Comparison of ENCODE assay signal across 9 mouse cellular contexts in the genomic region with DNA sequence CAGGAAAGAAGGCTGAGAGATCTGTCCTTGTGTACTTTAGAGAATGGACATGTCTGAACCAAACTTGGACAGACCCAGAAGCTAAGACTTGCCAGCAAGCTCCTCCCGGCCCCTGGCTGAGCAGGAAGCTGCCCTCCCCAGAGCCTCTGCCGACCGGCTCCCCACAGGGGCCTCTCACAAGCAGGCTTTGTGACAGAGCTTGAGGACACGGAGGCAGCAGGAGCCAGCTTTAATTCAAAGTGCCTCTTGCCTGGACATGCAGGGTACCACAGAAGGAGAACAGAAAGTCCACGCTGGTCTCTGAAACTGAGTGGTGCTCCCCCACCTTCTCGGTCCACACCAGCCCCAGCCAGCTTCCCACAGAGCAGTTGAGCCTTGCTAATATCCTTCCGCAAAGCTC. TPM values are rescaled to one million over a fixed set of nuclear protein-coding genes. Genes with fewer than 3 reads are reported as not detected.
DNase-seq lines count a peak whose midpoint lies in the region; ATAC-seq and TF ChIP-seq lines count a peak whose summit lies in the region.
"Had no signal": no experiment of that assay in that cellular context is flagged by ENCODE, and none has a peak within 500 bp of the region (broad histone marks: within the 10 kb centered on the region; RNA-seq: fewer than 3 reads in every experiment).

No protein-coding gene starts in this region.

- ATAC-seq in intestine, embryonic 16.5 days, result peak; percentile 64; the same call in 1 of the 2 replicates
- ATAC-seq in forebrain, postnatal 0 days, result no peak

- H3K4me1 ChIP-seq in embryonic facial prominence, embryonic 10.5 days, result peaks cover 54% of the 10 kb centered on the region
- H3K4me1 ChIP-seq in intestine, embryonic 16.5 days (ENCODE audit: control insufficient read depth, insufficient read depth, low read length), result peaks cover 36% of the 10 kb centered on the region
- H3K4me1 ChIP-seq in forebrain, postnatal 0 days (ENCODE audit: insufficient read depth), result no peaks in the 10 kb centered on the region

- no peaks in the 10 kb centered on the region for H3K27me3 ChIP-seq in embryonic facial prominence, embryonic 10.5 days (replicated peaks; ENCODE audit: low read depth, poor library complexity, severe bottlenecking)
- no peaks in the 10 kb centered on the region for H3K27me3 ChIP-seq in intestine, embryonic 16.5 days (replicated peaks; ENCODE audit: control insufficient read depth, insufficient read depth, low read length)
- H3K27me3 ChIP-seq in forebrain, postnatal 0 days (ENCODE audit: insufficient read depth, low read length), result no peaks in the 10 kb centered on the region

- no peak overlapping the region for H3K4me2 ChIP-seq in intestine, embryonic 16.5 days (ENCODE audit: low read depth, low read length)
- no peak overlapping the region for H3K4me2 ChIP-seq in forebrain, postnatal 0 days (ENCODE audit: low read depth)

- peak overlapping the region; percentile 78 for H3K27ac ChIP-seq in embryonic facial prominence, embryonic 10.5 days (replicated peaks)
- peak overlapping the region; percentile 77 for H3K27ac ChIP-seq in intestine, embryonic 16.5 days (ENCODE audit: low read length)
- H3K27ac ChIP-seq in forebrain, postnatal 0 days (ENCODE audit: low read depth, low read length), result no peak overlapping the region

- H3K9ac ChIP-seq in intestine, embryonic 16.5 days (ENCODE audit: low read depth, low read length), result peak overlapping the region; percentile 61
- no peak overlapping the region for H3K9ac ChIP-seq in forebrain, postnatal 0 days

- peaks cover 12% of the 10 kb centered on the region; the same call in 1 of the 2 replicates for H3K9me3 ChIP-seq in embryonic facial prominence, embryonic 10.5 days
- peaks cover 4% of the 10 kb centered on the region; the same call in 1 of the 2 replicates for H3K9me3 ChIP-seq in intestine, embryonic 16.5 days (ENCODE audit: control insufficient read depth, low read length)
- no peaks in the 10 kb centered on the region for H3K9me3 ChIP-seq in forebrain, postnatal 0 days (ENCODE audit: low read length)

- H3K36me3 ChIP-seq in embryonic facial prominence, embryonic 10.5 days (replicated peaks), result 0 out of 2 replicates have a peak, but pooled peaks cover 5% of the 10 kb centered on the region
- no peaks in the 10 kb centered on the region for H3K36me3 ChIP-seq in intestine, embryonic 16.5 days (ENCODE audit: control insufficient read depth, insufficient read depth, low read length)
- H3K36me3 ChIP-seq in forebrain, postnatal 0 days (ENCODE audit: insufficient read depth), result no peaks in the 10 kb centered on the region

- peak overlapping the region; percentile 5; the same call in 1 of the 2 replicates for H3K4me3 ChIP-seq in embryonic facial prominence, embryonic 10.5 days
- no peak overlapping the region for H3K4me3 ChIP-seq in intestine, embryonic 16.5 days (ENCODE audit: low read length)
- H3K4me3 ChIP-seq in forebrain, postnatal 0 days (ENCODE audit: low read depth, low read length), result no peak overlapping the region
- H3K4me3 ChIP-seq: erythroblast, embryonic 14.5 days had no signal

- DNase-seq in kidney, adult 18-20 months, result peak; percentile 22
- DNase-seq in kidney, postnatal 25 days, result no peak
- peak; percentile 49 for DNase-seq in embryonic facial prominence, embryonic 10.5 days (ENCODE audit: low spot score)
- DNase-seq in monocyte, adult 2 months (ENCODE audit: low read depth in 1 of 2, low spot score in 2 of 2), result peak; percentile 36 to 62
- no peak for DNase-seq in layer of hippocampus, adult 8-10 months (ENCODE audit: low spot score in 2 of 2)
- no peak for DNase-seq in frontal cortex, adult 2 months (ENCODE audit: extremely low spot score in 1 of 2, low spot score in 1 of 2)
- no peak for DNase-seq in forebrain, postnatal 0 days

- TF ChIP-seq CTCF in forebrain, postnatal 0 days (IDR thresholded peaks at IDR 0.05; ENCODE audit: low read depth), result no peak

- 27% methylated on average over 7 of the region's 7 CpGs for WGBS in embryonic facial prominence, embryonic 10.5 days
- 31% methylated on average over 7 of the region's 7 CpGs for WGBS in intestine, embryonic 16.5 days
- 29% methylated on average over 7 of the region's 7 CpGs for WGBS in forebrain, postnatal 0 days

RNA-seq across cellular contexts. Expression of a gene that starts 21.9 kb away (rescaled TPM):
- polyA plus RNA-seq in embryonic facial prominence, embryonic 10.5 days (2016; fragmentation: Nextera tagmentation; extraction: Ambion mirVana), result 12.7 and 15.5 TPM in 2 replicates
- polyA plus RNA-seq in intestine, embryonic 16.5 days (2015; fragmentation: Nextera tagmentation; extraction: Ambion mirVana), result 5.7 and 5.8 TPM in 2 replicates
- 10 to 100 TPM; 13.2 to 22.2 (median 15.4) TPM for total RNA-seq in layer of hippocampus, adult 8-10 months (2022)
- polyA plus RNA-seq in frontal cortex, adult 2 months (2012; rRNA removed), result 14.1 and 18.7 TPM in 2 replicates
- total RNA-seq in forebrain, postnatal 0 days (2014; rRNA removed), result 34.6 and 42.2 TPM in 2 replicates
- polyA plus RNA-seq in forebrain, postnatal 0 days (2015; fragmentation: Nextera tagmentation; extraction: Ambion mirVana), result 18.6 and 19.4 TPM in 2 replicates

Comparison
In these comparisons a context has a peak if more than half of its experiments do, and no peak if none do; other contexts are left out.
1. DNase-seq: peak in kidney, adult 18-20 months (single experiment), embryonic facial prominence, embryonic 10.5 days (single experiment) and monocyte, adult 2 months (2 of 2); none in kidney, postnatal 25 days (0 of 2), layer of hippocampus, adult 8-10 months (0 of 2), frontal cortex, adult 2 months (0 of 2) and forebrain, postnatal 0 days (single experiment).